Mouse (Mus musculus) stomach, postnatal 0 days (tissue): ENCODE data around the gene Oxct1.

Experiments used
- CTCF ChIP-seq: IDR thresholded peaks from 2 replicates; pipeline ENCODE4 v1.5.1; 2016; ENCODE audit warnings: antibody characterized with exemption, low read depth, mild to moderate bottlenecking, moderate library complexity
- EP300 ChIP-seq: optimal IDR thresholded peaks from 2 replicates; pipeline ENCODE3; 2016; ENCODE audit warnings: antibody characterized with exemption

DNA sequence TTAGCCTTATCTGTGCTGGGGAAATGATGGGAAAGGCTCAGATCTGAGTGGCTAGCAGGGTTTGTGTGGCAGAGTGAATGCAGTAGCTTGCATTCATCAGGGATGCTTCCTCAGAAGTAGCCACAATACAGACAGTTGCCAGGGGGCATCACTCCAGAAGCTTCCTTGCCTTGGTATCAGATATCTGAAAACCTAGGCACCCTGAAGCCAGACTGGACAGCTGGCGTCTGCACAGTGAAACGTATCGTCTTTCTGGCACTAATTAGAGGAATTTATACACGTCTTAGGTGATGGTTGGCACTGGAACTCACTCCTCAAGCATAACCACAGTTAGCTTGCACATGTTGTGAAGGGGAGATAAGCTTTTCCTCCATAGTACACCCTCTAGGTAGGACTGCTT lies 128.5 kb downstream of the Oxct1 start:
- TF ChIP-seq CTCF (no peak), EP300 (no peak)
